Mouse (Mus musculus) olfactory bulb, adult 2 months (tissue): ENCODE results near the gene Actl7a.

Experiments used
- CTCF ChIP-seq: fragments of 200-500 bp; IDR thresholded peaks from 2 replicates; pipeline ENCODE4 v1.5.1; 2012; ENCODE audit warnings: low read depth, mild to moderate bottlenecking, low read length, moderate library complexity; ENCODE audit not compliant: insufficient read depth
- POLR2A ChIP-seq: fragments of 200-500 bp; IDR thresholded peaks from 2 replicates; pipeline ENCODE4 v1.6.1; 2012; ENCODE audit warnings: mild to moderate bottlenecking, low read depth, low read length, moderate library complexity; ENCODE audit not compliant: insufficient read depth

DNA sequence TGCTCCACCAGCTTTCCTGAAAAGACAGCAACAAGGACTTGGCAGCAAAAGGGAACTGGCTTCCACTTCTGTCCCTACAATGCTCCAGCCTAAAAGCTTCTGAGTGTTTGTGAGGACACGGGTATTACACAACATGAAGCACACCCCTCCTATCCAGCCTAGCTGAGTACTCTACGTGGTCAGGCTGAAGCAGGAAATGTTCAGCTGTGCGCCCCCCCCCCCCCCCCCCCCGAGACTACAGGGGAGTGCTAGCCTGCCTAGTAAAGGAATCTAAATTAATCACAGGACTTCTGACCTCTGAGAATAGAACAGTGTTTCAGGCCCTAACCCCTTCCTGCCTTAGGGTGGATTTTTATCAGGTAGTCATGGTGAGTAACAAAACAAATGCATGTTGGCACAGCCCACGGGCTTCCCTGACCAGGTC, 24.7 kb downstream of the Actl7a start:
- TF ChIP-seq CTCF (no peak), POLR2A (no peak)
